Mouse (Mus musculus) fat pad, adult 2 months (tissue): Measurements from ENCODE around the gene Akap1.
"Not testable (repeated sequence)": the region's sequence is repeated elsewhere in the genome, so short reads cannot be mapped to it uniquely, and the experiment has no call there.

Source experiments
- DNase-seq: peaks from one replicate; pipeline ENCODE4 v3.0.0-alpha.2; 2011; ENCODE audit warnings: low read depth, low spot score; ENCODE audit errors: extremely low read depth

The Akap1 gene

DNA sequence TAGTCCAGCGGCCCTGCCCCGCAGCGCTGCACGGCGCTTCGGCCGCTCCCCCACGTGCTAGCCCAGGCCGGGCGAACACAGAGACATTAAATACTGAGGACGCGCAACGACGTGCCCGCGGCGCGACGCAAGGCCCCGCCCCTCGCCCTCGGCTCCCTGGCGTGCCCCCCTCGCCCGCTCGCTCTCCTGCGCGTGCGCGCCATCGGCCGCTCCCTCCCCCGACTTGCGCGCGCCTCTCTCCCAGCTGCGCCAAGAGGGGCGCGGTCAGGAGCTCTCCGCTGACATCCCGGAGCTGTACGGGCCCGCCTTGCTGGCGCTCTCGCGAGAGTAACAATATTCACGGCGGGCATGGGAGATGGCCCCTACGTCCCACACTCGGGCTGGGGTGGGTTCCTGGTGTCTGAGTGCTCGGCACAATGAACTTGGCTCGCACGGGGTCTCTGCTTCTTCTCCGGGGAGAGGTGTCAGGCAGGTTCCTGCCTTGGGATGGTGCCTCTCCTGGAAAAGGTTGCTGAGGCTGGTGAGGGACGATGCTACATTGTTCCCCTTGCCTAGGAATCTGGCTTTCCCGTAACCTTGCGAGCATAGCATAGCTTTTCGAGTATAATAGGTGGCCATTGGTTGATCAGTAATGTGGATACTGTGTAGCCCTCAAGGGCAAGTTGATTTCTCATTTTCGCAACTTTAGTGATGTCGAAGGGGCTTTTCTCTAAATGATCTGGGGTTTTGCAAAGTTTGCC is at the start of gene Akap1:
Gene Akap1, minus strand, starts transcription at position 129 of the 740 bp plus-strand sequence.
- no peak for DNase-seq

DNA sequence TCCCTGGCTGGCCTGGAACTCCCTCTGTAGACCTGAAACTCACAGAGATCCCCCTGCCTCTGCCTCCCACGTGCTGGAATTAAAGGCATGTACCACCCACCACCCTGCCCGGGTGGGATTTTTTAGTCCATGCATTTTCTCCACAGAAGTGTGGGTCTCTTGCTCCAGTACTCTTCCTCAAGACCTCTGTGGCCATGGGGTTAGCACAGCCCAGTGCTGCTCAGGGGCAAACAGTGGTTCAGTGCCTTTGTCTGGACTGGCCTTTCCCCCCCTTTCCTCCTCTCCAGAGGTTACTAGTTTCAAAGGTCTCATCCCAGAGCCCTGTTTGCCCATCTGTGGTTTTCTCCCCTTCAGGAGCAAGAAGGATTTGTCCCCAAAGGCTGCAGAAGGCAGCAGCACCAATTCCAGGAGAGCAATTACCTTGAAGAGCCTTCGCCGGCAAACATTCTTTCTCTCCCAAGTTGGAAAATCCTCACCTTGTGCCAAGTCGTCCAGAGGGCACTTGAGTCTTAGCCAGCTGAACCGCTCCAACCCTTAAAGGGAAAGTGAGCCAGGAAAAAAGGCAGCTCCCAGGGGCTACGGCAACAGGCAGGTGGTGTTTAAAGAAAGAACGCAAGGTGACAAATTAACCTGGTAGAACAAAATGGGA is 45.1 kb upstream of the Akap1 start:
- DNase-seq, result peak; percentile 68

DNA sequence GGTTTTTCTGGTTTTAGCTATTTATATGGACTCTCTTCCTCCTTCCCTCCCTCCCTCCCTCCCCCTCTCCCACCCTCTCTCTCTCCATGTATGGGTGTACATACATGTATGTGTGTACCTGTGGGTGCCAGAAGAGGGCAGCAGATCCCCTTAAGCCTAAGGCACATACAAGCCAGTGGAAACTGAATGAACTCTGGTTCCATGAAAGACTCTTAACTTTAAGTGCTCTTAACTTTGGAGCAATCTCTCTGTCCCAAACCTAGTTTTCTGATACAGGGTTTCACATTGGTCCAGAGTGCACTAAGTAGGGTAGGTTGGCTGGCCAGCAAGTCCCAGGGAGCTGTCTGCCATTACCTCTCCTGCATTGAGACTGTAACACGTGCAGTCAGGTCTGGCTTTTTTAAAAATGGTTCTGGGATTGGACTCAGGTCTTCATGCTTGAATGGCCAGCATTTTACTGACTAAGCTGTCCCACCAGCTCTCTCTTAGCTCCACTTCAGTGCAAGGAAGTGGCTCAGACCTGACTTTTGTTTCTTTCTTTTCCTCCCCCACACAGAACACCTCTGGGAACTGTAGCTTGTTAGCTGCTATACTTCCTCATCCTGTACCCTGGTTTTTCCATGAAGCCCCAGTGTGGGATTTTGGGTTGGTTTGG is 44.3 kb upstream of the Akap1 start:
- DNase-seq, result no peak

DNA sequence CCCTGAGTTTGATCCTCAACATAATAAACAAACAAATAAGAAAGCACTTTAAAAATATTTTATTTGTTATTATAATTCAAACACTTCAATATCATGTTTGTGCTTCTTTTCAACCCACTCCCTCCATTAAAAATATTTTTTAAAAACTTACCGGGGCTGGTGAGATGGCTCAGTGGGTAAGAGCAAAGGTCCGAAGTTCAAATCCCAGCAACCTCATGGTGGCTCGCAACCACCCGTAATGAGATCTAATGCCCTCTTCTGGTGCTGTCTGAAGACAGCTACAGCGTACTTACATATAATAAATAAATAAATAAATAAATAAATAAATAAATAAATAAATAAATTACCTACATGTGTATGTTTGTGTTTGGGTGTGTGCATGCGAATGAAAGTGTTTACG is 43.5 kb upstream of the Akap1 start:
- no peak for DNase-seq

DNA sequence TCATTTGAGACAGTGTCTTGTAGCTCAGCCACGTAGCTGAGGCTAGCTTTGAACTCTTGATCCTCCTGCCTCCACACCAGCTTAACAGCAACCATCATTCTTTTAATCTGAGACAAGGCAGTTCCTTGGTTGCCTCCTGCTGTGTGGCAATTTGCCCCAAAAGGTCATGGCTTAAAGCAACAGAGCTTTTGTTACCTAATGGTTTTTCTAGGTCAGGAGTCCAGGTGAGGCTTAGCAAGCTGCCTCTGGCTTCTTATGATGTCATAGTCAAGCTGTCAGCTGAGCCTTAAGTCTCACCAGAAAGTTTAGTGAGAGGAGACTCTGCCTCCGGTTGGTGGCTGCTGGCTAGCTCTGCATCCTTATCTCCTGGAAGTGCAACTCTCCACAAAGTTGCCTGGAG is 41.2 kb upstream of the Akap1 start:
- peak; percentile 78 for DNase-seq

DNA sequence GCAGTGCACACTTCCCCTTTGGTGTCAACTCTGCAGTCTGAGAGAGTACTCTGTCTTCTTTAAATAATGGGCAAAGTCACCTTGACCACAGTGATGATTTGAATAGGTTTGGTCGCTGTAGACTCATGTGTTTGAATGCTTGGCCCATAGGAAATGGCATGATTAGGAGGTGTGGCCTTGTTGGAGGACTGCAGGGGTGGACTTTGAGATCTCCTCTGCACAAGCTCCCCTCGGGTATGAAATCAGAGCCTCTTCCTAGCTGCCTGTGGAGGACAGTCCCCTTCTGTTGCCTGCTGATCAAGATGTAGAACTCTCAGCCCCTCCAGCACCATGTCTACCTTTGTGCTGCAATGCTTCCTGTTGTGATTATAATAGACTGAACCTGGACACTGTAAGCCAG is 39.7 kb upstream of the Akap1 start:
- DNase-seq, result no peak

DNA sequence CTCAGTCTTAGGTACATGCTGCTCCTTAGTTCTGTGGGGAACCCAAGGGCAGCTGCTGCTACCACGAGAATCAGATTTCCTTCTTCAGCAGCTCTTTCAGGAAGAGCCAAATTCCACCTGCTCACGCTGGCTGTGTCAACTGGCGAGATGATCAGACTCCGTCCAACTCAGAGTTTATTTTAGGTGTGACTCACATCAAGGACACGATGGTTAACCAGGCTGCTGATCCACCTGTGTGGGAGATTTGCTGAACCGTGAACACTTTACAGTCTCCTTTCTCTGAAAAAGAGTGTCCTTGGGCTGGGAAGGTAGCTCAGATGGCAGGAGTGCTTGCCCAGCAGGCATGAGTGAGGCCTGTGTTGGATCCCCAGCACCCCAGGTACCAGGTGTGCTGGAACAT is 38.4 kb upstream of the Akap1 start:
- no peak for DNase-seq

DNA sequence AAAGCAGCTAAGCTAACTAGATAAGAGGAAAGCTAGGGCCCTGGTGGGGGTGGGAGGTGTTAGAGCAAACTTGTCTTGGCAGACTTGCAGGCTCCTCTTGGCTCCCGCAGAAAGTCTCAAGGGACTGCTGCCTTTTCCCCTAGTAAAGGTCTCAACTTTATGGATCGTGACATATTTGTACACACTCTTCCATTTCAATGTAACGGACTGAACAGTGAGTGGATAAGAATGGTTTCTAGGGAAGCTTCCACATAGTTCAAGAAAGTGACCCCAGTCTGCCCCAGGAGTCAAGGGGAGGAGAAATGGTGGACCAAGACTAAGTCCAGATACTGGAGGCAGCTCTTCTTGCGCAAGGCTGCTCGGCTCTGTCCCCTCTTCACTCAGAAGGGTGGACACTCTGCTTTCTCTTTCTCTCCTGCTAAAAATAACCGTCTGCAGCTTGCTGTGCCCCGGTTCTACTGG is 37.0 kb upstream of the Akap1 start:
- no peak for DNase-seq

DNA sequence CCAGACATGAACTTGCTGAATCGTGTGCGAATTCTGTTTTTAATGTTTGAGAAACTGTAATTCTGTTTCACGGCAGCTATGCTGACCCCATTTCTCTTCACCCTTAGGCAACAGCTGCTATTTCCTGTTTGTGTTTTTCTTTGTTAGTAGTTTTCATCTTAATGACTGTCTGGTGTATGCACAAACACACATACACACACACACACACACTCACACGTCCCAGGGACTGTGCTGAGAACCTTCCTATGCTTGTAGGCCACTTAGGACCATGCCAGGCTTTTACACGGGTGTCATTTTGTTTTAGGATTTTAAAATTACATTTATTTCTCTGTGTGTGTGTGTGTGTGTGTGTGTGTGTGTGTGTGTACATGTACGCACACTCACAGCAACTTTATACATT is 35.2 kb upstream of the Akap1 start:
- no peak for DNase-seq

DNA sequence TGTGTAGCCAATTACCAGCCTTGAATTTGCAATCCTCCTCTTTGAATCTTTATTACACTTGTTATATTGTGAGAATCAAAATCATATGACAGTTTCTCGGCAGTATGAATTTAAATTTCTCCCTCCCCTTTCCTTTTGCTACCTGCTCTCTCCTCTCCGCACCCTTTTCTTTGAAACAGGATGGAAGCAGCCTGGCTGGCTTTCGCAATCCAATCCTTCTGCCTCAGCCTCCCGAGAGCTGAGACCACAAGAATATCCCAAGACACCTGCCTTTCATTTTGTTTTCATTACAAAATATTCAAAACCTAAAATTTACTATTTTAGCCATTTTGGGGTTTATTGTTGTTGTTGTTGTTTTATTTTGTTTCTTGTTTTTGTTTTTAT is 34.0 kb upstream of the Akap1 start:
- no peak for DNase-seq

DNA sequence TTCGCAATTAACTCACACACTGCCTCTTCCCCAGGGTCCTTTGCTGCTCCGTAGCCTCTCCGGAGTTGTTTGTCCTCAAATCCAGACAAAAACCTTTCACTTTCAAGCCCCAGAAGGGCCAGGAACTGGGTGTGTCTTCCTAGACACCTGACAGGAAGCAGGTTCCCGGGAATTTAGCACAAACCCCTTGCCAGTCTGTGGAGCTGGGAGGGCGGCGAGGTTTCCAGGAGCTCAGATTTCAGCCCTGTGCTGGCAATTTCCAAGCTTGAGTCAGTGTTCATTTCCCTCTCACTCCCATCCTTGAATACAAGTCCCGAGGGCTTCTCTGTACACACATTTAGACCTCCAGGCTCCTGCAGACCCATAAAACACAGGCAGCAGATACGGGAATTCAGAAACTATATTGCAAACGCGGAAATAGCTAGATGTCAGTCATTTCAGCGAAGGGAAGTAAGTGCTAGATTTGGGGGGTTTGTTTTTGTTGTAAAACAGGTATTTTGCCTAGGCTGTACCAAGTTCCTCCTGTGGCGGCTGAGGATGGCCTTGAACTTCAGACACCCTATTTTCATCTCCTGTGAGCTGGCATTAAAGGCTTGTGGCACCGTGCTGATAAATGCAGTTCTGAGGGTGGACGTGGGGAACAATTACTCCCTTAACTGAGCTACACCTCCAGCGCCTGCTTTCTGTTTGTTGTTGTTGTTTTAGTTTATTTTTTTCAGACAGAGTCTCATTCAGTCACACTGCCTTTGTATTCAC is 33.4 kb upstream of the Akap1 start:
- DNase-seq, result no peak

DNA sequence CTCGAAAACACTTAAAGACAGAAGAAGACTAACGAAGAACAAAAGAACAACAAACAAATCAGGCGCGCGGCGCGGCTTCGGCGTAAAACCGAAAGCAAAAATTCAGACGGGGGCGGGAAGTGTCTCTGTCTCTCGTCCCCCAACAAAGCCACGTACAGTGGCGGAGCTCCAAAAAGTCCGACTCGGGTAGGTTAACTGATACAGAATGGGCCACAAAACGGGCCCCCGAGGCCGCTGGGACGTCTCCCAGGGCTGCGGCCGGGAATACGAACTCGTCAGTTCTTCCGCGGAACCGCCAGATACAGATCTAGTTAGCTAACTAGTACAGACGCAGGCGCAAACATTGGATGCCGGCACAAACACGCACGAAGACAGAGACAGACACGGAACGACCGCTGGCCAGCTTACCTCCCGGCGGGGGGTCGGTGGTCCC is 31.4 kb upstream of the Akap1 start:
- not testable (repeated sequence) for DNase-seq

DNA sequence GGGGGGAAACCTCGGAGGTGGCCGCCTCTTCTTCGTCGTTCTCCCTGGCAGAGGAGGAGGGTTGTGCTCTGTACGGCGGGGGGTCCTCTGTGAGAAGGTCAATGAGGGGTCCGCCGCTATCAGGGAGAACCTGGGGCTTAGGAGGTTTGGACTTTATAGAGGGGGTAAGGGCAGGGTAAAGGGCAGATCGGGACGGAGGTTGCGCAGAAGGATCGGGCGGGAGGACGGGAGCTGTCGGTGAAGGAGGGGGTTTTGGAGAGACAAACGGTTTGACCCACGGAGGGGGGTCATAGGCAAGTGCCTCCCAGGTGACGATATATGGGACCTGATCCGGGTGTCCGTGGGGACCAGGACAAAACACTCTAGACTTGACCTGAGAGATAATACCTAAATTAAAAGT is 30.8 kb upstream of the Akap1 start:
- DNase-seq, result not testable (repeated sequence)

DNA sequence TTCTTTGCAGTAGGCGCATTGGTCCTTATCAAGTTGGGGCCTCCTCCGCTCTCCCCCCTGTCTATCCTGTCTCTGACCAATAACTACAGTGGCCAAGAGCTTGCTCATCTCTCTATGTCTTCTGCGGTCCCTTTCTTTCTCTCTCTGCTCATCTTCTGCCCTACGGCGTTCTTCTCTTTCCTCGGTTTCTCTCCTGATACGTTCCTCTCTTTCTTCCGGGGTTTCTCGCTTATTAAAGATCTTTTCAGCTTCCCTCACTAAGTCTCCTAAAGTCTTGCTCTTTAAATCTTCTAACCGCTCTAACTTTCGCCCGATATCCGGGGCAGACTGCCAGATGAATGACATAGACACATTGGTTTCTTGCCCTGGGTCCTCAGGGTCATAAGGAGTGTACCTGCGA is 29.9 kb upstream of the Akap1 start:
- not testable (repeated sequence) for DNase-seq

DNA sequence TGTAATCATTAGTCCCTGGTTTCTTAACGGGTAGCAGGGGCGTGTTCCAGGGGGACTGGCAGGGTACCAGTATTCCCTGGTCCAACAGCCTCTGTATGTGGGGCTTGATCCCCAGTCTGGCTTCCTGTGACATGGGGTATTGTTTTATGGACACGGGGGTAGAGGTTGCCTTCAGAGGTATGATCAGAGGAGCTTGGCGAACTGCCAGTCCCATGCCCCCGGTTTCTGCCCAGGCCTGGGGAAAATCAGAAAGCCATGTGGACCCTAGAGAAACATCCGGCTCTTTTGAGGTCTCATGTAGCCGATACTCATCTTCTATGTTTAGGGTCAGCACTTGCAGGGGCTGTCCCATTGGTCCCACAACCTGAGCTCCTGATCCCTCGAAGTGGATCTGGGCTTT is 29.1 kb upstream of the Akap1 start:
- DNase-seq, result not testable (repeated sequence)

DNA sequence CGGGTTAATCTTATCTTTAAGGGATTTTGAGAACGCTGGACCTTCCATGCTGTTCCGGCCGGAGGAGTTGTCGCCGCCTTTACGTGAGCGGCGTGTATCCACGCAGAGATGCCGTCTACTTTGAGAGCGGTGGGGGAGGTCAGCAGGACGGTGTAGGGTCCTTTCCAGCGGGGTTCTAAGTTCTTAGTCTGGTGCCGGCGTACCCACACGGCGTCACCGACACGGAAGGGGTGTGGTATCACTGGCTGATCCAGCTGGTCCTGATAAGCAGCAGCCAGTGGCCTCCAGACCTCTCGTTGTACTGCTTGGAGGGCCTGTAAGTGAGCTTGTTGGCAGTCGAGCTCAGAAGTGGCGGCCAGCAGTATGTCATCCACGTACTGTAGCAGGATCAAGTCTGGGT is 28.4 kb upstream of the Akap1 start:
- not testable (repeated sequence) for DNase-seq

DNA sequence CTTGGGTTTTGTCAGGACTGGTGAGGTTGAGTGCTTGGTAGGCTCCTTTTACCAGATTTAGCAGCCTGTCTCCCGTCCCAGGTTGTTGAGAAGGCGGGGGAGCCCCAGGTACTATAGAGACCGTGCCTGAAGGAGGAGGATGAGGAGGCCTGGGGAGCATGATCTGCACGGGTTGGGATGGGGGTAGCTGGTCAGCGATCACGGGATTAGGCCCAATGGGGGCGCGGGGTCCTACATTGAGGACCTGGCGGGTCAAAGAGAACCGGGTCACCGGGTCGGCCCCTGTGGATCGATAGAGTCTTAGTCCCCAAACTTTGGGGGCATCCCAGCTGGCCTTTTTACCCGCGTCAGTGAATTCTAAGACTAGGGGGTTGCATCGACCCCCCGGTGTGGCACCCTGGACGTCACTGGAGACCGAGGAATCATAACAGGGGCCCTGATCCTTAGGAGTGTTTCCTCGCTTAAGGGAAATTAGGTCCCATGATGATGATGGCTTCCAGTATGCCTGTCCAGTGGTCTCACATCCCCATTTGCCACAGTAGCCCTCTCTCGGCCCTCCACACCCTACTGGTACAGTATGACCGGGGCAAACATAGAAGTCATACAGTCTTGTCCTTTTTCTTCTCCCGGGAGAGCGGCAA is 27.7 kb upstream of the Akap1 start:
- DNase-seq, result not testable (repeated sequence)

DNA sequence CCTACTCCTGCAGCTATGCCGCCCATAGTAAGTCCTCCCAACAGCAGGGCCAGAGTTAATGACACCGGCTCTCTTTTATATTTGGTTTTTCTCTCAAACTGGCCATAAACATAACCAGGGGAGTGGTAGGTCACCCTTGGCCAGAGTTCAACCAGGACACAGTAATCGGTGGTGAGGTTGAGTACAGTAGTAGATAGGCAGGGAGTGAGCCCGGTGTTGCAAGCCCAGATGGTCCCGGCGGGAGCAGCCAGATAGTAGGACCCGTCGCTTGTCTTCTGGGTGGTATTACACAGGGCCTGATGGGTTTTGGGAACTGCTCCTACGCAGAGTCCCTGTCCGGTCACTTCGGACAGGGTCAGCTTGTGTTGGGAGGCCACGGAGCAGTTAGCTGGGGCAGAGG is 27.1 kb upstream of the Akap1 start:
- DNase-seq, result not testable (repeated sequence)

DNA sequence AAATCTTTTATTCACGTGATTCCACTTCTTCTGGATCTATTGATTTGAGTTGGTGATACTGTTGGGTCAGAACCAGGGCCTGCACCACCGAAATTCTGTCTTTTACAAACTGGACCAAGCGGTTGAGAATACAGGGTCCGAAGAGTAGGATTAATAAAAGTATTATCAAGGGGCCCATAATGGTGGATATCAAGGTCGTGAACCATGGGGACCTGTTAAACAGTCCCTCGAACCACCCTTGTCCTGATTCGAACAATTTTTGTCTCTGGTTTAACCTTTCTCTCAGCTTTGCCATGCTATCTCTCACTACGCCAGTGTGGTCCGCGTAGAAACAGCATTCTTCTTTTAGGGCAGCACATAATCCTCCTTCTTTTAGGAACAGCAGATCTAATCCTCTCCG is 26.5 kb upstream of the Akap1 start:
- not testable (repeated sequence) for DNase-seq

DNA sequence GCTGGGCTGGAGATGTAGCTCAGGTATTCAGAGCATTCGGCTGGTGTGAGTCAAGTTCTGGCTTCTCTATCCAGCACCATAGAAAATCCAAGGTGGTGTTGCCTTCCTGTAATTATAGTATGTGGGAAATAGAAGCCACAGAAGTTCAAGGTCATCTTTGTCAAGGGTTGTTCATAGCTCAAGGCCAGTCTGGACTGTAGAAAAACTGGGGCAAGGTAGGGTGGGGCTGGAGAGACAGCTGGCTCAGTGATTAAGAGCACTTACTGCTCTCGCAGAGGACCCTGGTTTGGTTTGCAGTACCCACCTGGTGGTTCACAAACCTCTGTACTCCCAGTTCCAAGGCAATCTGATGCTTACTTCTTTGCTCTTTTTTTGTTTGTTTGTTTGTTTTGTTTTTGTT is 24.6 kb upstream of the Akap1 start:
- no peak for DNase-seq
